Mouse (Mus musculus): ENCODE results near the gene Dusp1. TPM values are rescaled to one million over a fixed set of nuclear protein-coding genes. Genes with fewer than 3 reads are reported as not detected.

The Dusp1 gene
- polyA plus RNA-seq, 1 experiment from 2014 or later: 26.1 TPM

DNA sequence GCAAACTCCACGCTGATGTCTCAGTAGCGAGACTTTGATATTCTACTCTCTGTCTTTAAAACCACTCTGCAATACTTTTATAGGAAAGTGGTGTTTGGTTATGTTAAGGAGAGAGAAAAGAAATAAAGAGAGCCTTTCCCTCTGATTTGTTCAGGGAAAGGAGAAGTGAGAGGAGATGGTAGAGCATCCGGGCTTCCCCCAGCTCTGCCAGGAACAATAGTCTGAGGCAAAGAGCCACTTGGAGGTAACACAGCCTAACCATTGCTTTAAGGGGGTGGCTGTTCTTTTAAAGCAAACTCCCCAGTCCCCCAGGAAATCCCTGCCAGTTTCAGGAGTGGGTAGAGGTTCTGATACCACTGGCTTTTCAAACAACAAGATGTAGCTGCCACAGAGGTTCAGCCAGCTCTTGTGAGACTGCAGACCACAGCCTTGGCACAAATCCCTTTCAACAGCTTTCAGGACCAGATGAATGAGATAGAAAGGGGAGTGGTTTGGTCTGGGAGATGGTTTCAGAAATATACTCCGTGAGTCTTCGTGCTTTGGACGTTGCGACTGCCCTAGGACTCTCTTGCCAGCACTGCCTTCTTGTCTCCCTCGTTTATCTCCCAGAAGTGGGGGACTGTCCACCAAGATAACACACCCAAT, 17.5 kb downstream of the Dusp1 start:
- H3K9me3 ChIP-seq (replicated peaks): no peaks in the 10 kb centered on the region
- no peak for DNase-seq (ENCODE audit: low spot score)
- no peak overlapping the region for H3K27ac ChIP-seq
- H3K36me3 ChIP-seq: no peaks in the 10 kb centered on the region
- H3K4me1 ChIP-seq: peaks cover 20% of the 10 kb centered on the region
- H3K27me3 ChIP-seq (ENCODE audit: low read depth, poor library complexity, severe bottlenecking): peaks cover 7% of the 10 kb centered on the region; the same call in 1 of the 2 replicates
- H3K4me3 ChIP-seq: no peak overlapping the region
- WGBS: 88% methylated on average over 8 of the region's 8 CpGs

DNA sequence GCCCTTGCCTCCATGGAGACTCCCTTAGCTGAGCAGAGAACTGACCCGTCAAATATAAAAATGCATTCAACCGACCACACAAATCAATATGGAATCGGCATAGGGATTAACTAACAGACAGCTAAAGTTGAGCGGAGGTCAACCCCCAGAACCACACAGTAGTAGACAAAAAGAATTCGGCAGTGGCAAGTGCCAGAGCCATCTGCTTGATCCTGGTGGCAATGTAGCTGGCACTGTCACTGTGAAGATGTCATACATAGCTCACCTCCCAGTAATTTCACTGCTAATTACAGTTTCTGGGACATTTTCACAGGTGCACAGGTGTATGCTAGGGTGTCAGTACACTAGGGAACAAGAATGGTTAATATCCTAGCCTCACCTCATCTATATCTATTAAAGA, 21.8 kb downstream of the Dusp1 start:
- whole genome bisulfite sequencing: 91% methylated on average over 5 of the region's 5 CpGs
- no peaks in the 10 kb centered on the region for H3K36me3 ChIP-seq
- no peak overlapping the region for H3K4me3 ChIP-seq
- H3K9me3 ChIP-seq (replicated peaks): no peaks in the 10 kb centered on the region
- 0 out of 2 replicates have a peak, but pooled peaks cover 3% of the 10 kb centered on the region for H3K4me1 ChIP-seq
- DNase-seq (ENCODE audit: low spot score): no peak
- no peaks in the 10 kb centered on the region for H3K27me3 ChIP-seq (ENCODE audit: low read depth, poor library complexity, severe bottlenecking)
- no peak overlapping the region for H3K27ac ChIP-seq

DNA sequence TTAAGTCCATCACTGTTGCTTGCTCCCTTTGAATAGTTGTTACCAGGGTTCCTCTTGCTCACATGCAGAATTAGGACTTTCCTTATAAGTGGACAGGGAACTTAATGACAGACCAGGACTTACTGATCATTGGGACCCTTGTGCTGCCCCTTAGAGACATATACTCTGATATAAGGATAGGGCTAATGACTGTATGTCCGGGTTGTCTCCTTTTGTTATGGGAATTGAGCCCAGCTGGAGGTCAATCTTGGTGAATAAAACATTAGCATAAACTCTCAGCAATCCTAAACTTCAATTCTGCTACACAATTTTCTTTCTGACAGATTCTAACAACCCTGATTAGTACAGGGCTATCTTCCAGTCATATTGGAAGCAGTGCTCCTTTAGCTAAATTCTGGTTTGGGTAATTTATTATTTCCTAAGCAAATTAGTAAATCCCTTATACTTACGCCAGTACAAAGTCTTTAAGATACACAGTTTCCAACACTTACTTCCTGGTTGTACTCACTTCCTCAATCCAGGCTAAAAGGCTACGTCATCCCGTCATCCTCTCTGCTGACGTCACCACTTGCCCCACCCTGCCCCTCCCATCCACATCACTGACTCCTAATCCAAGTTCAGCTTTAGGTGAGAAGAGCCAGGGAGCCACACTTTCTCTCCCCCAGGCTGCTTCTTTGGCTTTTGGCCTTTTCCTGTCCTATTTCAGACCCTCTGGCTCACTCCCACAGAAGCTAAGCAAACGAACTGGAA, 24.0 kb downstream of the Dusp1 start:
- DNase-seq (ENCODE audit: low spot score): no peak
- Histone ChIP-seq H3K27me3 (ENCODE audit: low read depth, poor library complexity, severe bottlenecking) (no peaks in the 10 kb centered on the region), H3K36me3 (no peaks in the 10 kb centered on the region), H3K4me1 (0 out of 2 replicates have a peak, but pooled peaks cover 3% of the 10 kb centered on the region), H3K9me3 (replicated peaks) (no peaks in the 10 kb centered on the region), H3K4me3 (no peak overlapping the region), H3K27ac (no peak overlapping the region)
- 35% methylated on average over 6 of the region's 6 CpGs for WGBS

DNA sequence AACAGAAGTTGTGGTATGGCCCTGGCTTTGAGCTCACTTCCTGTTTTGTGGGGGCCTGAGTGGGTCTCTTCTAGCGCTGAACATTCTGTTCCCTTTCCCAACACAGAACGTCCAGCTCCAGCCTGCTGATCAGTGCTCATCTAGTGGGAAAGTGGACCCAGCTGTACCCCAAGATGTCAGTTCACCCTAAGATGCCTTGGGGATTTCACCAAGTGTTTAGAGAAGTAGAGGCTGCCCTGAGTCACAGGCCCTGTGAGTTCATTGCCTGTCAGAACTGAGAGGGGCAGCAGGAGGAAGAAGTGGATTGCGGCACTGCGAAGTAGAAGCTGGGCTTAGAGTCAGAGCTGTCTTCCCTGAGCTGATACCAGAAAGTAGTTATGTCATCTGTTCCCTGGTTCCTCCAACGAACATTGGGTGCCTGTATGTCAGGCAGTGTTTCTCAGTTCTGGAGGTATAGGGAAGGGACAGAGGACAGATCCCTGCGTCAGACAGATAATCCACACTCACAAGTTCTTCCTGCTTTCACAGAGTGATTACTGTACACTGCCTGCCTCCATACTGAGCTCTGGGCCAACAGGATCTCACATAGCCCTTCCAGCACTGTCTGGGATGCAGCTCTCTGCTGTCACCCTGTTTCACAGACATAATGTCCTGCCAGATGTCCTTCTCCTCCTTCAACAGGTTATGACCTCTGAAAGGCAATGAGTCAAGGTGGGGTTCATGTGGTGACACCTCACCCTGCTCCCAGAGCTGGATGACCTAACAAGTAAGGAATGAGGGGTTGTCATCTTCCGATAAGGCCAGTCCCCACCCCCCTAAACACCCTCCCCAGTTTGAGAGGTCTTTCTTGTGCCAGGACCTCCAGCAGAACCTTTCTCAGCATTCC, 26.4 kb downstream of the Dusp1 start:
- Histone ChIP-seq H3K4me3 (no peak overlapping the region), H3K9me3 (replicated peaks) (no peaks in the 10 kb centered on the region), H3K27ac (no peak overlapping the region), H3K27me3 (ENCODE audit: low read depth, poor library complexity, severe bottlenecking) (no peaks in the 10 kb centered on the region), H3K36me3 (no peaks in the 10 kb centered on the region), H3K4me1 (peaks cover 13% of the 10 kb centered on the region)
- no peak for DNase-seq (ENCODE audit: low spot score)
- 86% methylated on average over 7 of the region's 7 CpGs for WGBS

DNA sequence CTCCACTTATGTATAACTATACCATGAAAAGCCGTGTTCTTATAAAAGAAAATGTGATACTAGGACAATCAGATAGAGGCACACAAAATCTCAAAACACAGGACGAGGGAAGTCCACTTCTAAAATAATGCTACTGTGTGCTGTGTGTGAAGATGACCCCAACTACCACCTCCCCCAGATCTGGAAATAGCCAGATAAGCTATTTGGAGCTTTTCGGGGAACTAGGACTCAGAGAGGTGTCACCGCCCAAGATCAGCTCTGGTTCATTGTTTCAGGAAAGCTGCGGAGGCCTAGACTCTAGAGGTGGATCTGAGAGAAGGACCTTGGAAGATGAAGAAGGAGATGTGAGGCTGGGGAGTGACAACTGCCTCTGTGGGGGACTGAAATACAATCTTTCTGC, 27.2 kb downstream of the Dusp1 start:
- DNase-seq (ENCODE audit: low spot score): no peak
- Histone ChIP-seq H3K27me3 (ENCODE audit: low read depth, poor library complexity, severe bottlenecking) (no peaks in the 10 kb centered on the region), H3K4me3 (no peak overlapping the region), H3K9me3 (replicated peaks) (no peaks in the 10 kb centered on the region), H3K36me3 (no peaks in the 10 kb centered on the region), H3K4me1 (peaks cover 21% of the 10 kb centered on the region), H3K27ac (no peak overlapping the region)
- 90% methylated on average over 5 of the region's 5 CpGs for WGBS

DNA sequence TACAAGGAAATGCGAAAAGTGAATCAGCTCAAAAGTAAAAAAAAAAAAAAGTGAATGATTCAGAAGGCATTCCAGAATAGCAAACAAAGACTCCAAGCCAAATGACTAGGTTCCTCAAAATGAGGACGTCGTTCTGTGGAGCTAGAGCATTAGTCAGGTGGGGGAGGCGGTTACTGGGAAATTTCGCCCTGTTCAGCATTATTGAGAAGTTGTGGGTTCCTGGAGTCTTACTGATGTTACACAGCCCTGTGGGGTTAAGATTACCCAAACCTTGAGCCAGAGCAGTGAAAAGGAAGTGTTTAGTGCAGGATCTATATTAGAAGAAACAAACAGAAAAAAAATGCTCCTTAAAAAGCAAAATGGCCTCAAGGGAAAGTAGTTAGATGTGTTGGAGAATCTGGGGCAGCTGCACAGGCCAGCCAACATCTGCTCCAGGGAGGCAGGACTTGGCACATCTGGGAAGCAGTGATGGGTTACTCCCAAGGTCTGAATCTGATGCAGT, 28.0 kb downstream of the Dusp1 start:
- no peak for DNase-seq (ENCODE audit: low spot score)
- 0 out of 2 replicates have a peak overlapping the region, but pooled peaks have one; percentile 4 for H3K27ac ChIP-seq
- 86% methylated on average over 5 of the region's 5 CpGs for WGBS

DNA sequence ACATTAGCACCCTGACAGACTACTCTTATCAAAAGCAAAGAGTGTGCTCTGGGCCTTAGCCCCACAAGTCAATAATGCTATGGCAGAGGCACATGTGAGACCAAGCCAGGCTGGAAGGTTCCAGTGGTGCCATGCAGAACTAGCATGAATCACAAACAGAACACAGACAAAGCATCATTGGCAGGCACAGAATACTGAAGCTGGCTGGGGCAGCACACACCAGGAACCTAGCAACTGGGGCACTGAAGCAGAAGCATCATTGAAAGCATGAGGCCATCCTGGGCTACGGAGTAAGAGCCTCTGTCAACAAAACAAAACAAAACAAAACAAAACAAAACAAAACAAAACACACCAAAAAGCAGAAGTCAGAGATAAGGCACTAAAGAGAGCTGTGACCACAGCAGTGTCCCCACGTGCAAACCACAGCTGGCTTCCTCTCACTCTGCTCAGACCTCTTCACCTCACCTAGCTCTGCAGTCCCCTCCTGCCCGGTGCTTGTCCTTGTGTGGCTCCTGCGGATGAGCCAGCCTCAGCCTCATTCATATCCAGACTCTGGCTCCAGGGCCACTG, 29.4 kb downstream of the Dusp1 start:
- Histone ChIP-seq H3K9me3 (replicated peaks) (no peaks in the 10 kb centered on the region), H3K36me3 (no peaks in the 10 kb centered on the region), H3K4me3 (no peak overlapping the region), H3K27me3 (ENCODE audit: low read depth, poor library complexity, severe bottlenecking) (no peaks in the 10 kb centered on the region), H3K27ac (peak overlapping the region; percentile 27; the same call in 1 of the 2 replicates), H3K4me1 (peaks cover 24% of the 10 kb centered on the region)
- no peak for DNase-seq (ENCODE audit: low spot score)
- WGBS: 67% methylated on average over 4 of the region's 4 CpGs

More for the DNA sequence above, 28.0 kb downstream of the Dusp1 start:
- Histone ChIP-seq H3K9me3 (replicated peaks) (no peaks in the 10 kb centered on the region), H3K27me3 (ENCODE audit: low read depth, poor library complexity, severe bottlenecking) (no peaks in the 10 kb centered on the region), H3K4me3 (no peak overlapping the region), H3K4me1 (peaks cover 27% of the 10 kb centered on the region), H3K36me3 (no peaks in the 10 kb centered on the region)

DNA sequence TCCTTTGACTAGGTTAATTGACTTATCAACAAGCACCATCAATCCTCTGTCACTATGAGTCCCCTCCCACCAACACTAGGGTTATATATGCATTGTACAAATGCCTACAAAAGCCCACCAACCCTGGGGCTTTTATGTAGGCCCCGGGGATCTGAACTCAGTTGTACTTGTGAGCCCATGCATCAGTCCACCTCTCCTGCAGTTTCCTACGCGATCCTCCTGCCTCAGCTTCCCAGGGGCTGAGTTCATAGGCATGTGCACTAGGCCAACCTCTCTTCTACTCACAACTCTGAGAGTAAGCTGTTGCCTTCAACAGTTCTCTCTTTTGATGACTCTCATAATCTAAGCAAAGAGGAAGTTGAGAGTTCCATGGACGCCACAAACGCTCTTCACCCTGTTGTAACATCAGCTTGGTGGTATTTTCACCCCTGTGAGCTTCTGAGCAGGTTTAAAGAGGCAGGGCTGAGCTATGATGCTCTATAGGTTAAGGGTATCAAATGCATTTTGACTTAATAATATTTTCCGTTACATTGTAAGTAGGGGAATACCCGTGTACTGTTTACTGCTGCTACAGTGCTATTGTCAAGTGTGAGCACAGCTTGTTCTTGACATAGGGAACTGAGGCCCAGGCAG, 30.4 kb downstream of the Dusp1 start:
- Histone ChIP-seq H3K36me3 (no peaks in the 10 kb centered on the region), H3K4me1 (peaks cover 24% of the 10 kb centered on the region), H3K27me3 (ENCODE audit: low read depth, poor library complexity, severe bottlenecking) (no peaks in the 10 kb centered on the region), H3K9me3 (replicated peaks) (no peaks in the 10 kb centered on the region), H3K27ac (0 out of 2 replicates have a peak overlapping the region, but pooled peaks have one; percentile 75), H3K4me3 (no peak overlapping the region)
- 91% methylated on average over 7 of the region's 7 CpGs for WGBS
- DNase-seq (ENCODE audit: low spot score): no peak

DNA sequence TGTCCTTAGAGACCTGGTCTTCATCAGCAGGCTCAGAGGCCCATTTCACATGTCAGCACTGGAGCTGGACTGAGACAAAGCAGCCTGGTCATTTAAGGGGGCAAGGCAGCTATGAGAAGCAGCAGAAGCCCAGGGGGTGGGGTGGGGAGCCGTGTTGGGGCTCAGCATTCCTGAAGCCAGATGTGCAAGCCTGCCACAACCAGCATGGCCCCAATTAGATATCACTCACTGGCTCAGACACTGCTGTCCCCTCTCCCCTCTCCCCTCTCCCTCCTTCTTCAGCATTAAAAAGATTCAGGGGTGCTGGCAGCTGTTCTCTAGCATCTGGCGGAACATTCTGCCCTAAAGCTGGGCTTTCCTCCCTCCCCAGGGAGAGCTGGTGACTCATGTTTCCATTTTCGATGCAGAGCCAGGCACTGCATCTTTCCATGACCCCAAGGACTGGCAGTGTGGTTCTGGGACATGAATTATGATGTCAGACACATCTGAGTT, 31.3 kb downstream of the Dusp1 start:
- H3K9me3 ChIP-seq (replicated peaks): no peaks in the 10 kb centered on the region
- no peaks in the 10 kb centered on the region for H3K36me3 ChIP-seq
- H3K27ac ChIP-seq: peak overlapping the region; percentile 75
- H3K4me1 ChIP-seq: peaks cover 24% of the 10 kb centered on the region
- DNase-seq (ENCODE audit: low spot score): peak; percentile 58
- no peak overlapping the region; the same call in 1 of the 2 replicates for H3K4me3 ChIP-seq
- WGBS: 26% methylated on average over 3 of the region's 3 CpGs
- no peaks in the 10 kb centered on the region for H3K27me3 ChIP-seq (ENCODE audit: low read depth, poor library complexity, severe bottlenecking)

DNA sequence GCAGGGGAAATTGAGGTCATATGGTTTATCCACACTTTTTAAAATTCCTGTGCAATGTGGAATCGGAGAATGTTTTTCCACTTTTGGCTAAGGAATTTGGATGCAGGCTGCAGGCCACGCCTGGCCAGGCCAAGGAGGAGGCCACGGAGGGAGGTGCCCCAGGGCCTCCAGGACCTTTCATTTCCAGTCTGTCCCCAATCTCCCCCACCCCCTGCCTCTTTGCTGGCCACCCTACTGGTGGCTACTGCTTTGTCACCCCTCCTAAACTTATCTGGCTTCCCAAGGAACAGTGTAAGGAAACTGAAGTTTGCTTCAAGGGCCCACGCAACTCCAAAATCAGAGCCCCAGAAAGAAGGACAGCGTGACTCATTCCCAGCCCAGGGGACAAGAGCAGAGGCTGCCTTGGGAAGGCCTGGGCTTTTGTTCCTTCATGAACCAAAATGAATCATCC, 32.1 kb downstream of the Dusp1 start:
- WGBS: 86% methylated on average over 5 of the region's 5 CpGs
- Histone ChIP-seq H3K36me3 (no peaks in the 10 kb centered on the region), H3K27ac (peak overlapping the region; percentile 75), H3K4me3 (no peak overlapping the region), H3K4me1 (peaks cover 24% of the 10 kb centered on the region), H3K9me3 (replicated peaks) (no peaks in the 10 kb centered on the region), H3K27me3 (ENCODE audit: low read depth, poor library complexity, severe bottlenecking) (no peaks in the 10 kb centered on the region)
- DNase-seq (ENCODE audit: low spot score): no peak

DNA sequence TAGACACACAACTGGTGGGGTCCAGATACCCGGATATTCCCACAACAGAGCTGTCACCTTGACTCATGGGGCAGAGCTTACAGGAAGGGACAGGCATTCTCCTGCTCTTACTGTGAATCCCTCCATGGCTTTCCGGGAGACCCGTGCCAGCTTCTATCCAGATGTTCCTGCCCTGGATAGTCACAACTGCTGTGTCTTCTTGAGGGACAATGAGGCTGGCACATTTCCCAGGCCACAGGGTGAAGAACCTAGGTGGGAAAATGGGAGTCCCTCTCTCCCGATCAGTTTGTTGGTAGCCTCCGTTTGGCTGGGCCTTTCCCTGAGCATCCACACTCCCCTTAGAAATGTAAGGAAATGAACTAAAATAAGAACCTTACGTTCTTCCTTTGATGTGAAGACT, 33.2 kb downstream of the Dusp1 start:
- 0 out of 2 replicates have a peak overlapping the region, but pooled peaks have one; percentile 10 for H3K27ac ChIP-seq
- H3K9me3 ChIP-seq (replicated peaks): no peaks in the 10 kb centered on the region
- WGBS: 87% methylated on average over 6 of the region's 6 CpGs
- no peaks in the 10 kb centered on the region for H3K36me3 ChIP-seq
- no peaks in the 10 kb centered on the region for H3K27me3 ChIP-seq (ENCODE audit: low read depth, poor library complexity, severe bottlenecking)
- DNase-seq (ENCODE audit: low spot score): no peak
- peaks cover 24% of the 10 kb centered on the region for H3K4me1 ChIP-seq
- H3K4me3 ChIP-seq: no peak overlapping the region

DNA sequence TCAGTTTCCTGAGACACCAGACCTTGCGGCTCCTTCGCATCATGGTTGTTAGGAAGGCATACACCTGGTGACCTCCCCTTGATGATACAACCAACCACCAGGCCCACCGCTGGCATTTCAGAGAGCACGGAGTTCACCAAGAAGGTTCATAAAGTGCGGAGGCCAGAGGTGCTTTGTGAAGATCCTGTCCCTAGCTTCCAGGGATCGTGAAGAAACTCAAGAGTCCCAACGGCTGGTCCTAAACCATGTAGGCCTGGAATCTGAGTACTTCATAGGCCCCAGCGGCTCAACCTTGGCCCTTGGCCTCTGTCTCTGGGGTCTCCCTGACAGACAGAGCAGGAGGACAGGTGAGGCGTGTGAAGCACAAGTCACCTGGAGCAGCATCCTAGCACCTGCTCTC, 34.6 kb downstream of the Dusp1 start:
- DNase-seq (ENCODE audit: low spot score): no peak
- peaks cover 24% of the 10 kb centered on the region for H3K4me1 ChIP-seq
- H3K9me3 ChIP-seq (replicated peaks): no peaks in the 10 kb centered on the region
- no peaks in the 10 kb centered on the region for H3K36me3 ChIP-seq
- H3K4me3 ChIP-seq: no peak overlapping the region
- no peaks in the 10 kb centered on the region for H3K27me3 ChIP-seq (ENCODE audit: low read depth, poor library complexity, severe bottlenecking)
- no peak overlapping the region for H3K27ac ChIP-seq
- 90% methylated on average over 9 of the region's 9 CpGs for WGBS
